Mouse (Mus musculus) adipose tissue, adult 10 weeks (tissue): ENCODE data around the gene Irf1. TPM values are rescaled to one million over a fixed set of nuclear protein-coding genes. Genes with fewer than 3 reads are reported as not detected.

Experiments used
- polyA plus RNA-seq: library from polyadenylated mRNA; stranded (reverse); fragments of 350-450 nt; fragmentation: Illumina TruSeq; extraction: RNeasy Lipid Tissue Mini Kit (QIAGEN cat#74804); gene quantifications from one replicate; pipeline ENCODE4 v1.2.3, GENCODE M21; 2014; ENCODE audit warnings: low read depth, low replicate concordance

Gene Irf1
- 38.5 TPM for polyA plus RNA-seq

GRCm38 (mm10) chr11:53769760-53770124 is at the start of gene Irf1:
TSS of gene Irf1 (plus strand) at chr11:53770014.

GRCm38 (mm10) chr11:53720715-53721114 is 49.1 kb upstream of the Irf1 start, which contains the start of gene Il5:
TSS of gene Il5 (plus strand) at chr11:53720794.

GRCm38 (mm10) chr11:53773087-53773486 is 3.3 kb downstream of the Irf1 start, which contains the start of gene Gm17334:
TSS of gene Gm17334 (minus strand) at chr11:53773187.

Other genes starting within 250 kb of the Irf1 start
- 13.1 TPM for gene Kif3a, start 202.6 kb upstream of the Irf1 start, polyA plus RNA-seq
- not detected for gene Il4, start 151.3 kb upstream of the Irf1 start, polyA plus RNA-seq
- gene Il13, start 135.3 kb upstream of the Irf1 start, polyA plus RNA-seq, result not detected
- 17.0 TPM for gene Rad50, start 62.7 kb upstream of the Irf1 start, polyA plus RNA-seq
- not detected for gene Il5, start 49.2 kb upstream of the Irf1 start, polyA plus RNA-seq
- gene Gm17334, start 3.2 kb downstream of the Irf1 start, polyA plus RNA-seq, result 0.98 TPM
- gene Gm12216, start 89.2 kb downstream of the Irf1 start, polyA plus RNA-seq, result 7.6 TPM
- gene Slc22a5, start 121.6 kb downstream of the Irf1 start, polyA plus RNA-seq, result 47.5 TPM
- 5.7 TPM for gene Slc22a21, start 210.3 kb downstream of the Irf1 start, polyA plus RNA-seq